Mouse (Mus musculus) testis, adult 2 months (tissue): ENCODE data around the gene Gm9936. TPM values are rescaled to one million over a fixed set of nuclear protein-coding genes. Genes with fewer than 3 reads are reported as not detected.

Source experiments
- H3K27ac ChIP-seq: fragments of 200-500 bp; 2 replicates; pipeline ENCODE4 v1.5.1; 2012; ENCODE audit warnings: low read depth, low read length; ENCODE audit not compliant: control insufficient read depth, insufficient read depth
- H3K27me3 ChIP-seq: fragments of 200-500 bp; 2 replicates; pipeline ENCODE4 v1.6.1; 2012; ENCODE audit warnings: mild to moderate bottlenecking, low read length, moderate library complexity; ENCODE audit not compliant: control insufficient read depth, insufficient read depth
- H3K36me3 ChIP-seq: fragments of 200-500 bp; 2 replicates; pipeline ENCODE4 v1.6.1; 2012; ENCODE audit warnings: mild to moderate bottlenecking, low read length; ENCODE audit not compliant: control insufficient read depth, insufficient read depth
- H3K4me1 ChIP-seq: fragments of 200-500 bp; 2 replicates; pipeline ENCODE4 v1.6.1; 2012; ENCODE audit warnings: low read length; ENCODE audit not compliant: control insufficient read depth, insufficient read depth
- H3K4me3 ChIP-seq: fragments of 200-500 bp; 2 replicates; pipeline ENCODE4 v1.5.1; 2012; ENCODE audit warnings: low read depth, mild to moderate bottlenecking, low read length, moderate library complexity, mixed read lengths; ENCODE audit not compliant: control insufficient read depth
- CTCF ChIP-seq: fragments of 200-500 bp; IDR thresholded peaks from 2 replicates; pipeline ENCODE4 v1.5.1; 2012; ENCODE audit warnings: low read depth, mild to moderate bottlenecking, inconsistent platforms, low read length, moderate library complexity; ENCODE audit not compliant: control insufficient read depth, insufficient read depth, insufficient replicate concordance
- POLR2A ChIP-seq: fragments of 200-500 bp; IDR thresholded peaks from 2 replicates; pipeline ENCODE4 v1.6.1; 2012; ENCODE audit warnings: low read depth, mild to moderate bottlenecking, inconsistent platforms, low read length, moderate library complexity; ENCODE audit not compliant: control insufficient read depth
- polyA plus RNA-seq: library from polyadenylated mRNA; depleted of rRNA; stranded (reverse); fragments of >200 nt; gene quantifications from 2 replicates; pipeline ENCODE4 v1.2.3, GENCODE M21; 2012; rRNA removed

The Gm9936 gene
- not detected in 2 replicates for polyA plus RNA-seq

- no peaks in the 10 kb centered on the region for H3K27me3 ChIP-seq
- H3K36me3 ChIP-seq, result no peaks in the 10 kb centered on the region
- no peak within 1 kb of the TSS for H3K27ac ChIP-seq
- peaks cover 6% of the 10 kb centered on the region for H3K4me1 ChIP-seq
- no peak for TF ChIP-seq CTCF
- TF ChIP-seq POLR2A, result no peak
- no peak within 1 kb of the TSS for H3K4me3 ChIP-seq
Measured at GRCm38 (mm10) chr5:114858582-114858981, at the start of gene Gm9936. TSS of gene Gm9936 (minus strand) at chr5:114858682.

GRCm38 (mm10) chr5:114902413-114902812 lies 43.9 kb upstream of the Gm9936 start:
- H3K27me3 ChIP-seq, result no peaks in the 10 kb centered on the region
- H3K4me3 ChIP-seq, result no peak overlapping the region
- H3K36me3 ChIP-seq, result no peaks in the 10 kb centered on the region
- H3K27ac ChIP-seq, result no peak overlapping the region
- TF ChIP-seq POLR2A, result no peak
- TF ChIP-seq CTCF, result peak; percentile 54; the same call in 1 of the 2 replicates
- peaks cover 2% of the 10 kb centered on the region; the same call in 1 of the 2 replicates for H3K4me1 ChIP-seq

- H3K36me3 ChIP-seq, result no peaks in the 10 kb centered on the region
- H3K4me1 ChIP-seq, result peaks cover 4% of the 10 kb centered on the region; the same call in 1 of the 2 replicates
- H3K4me3 ChIP-seq, result no peak overlapping the region
- TF ChIP-seq CTCF (no peak), POLR2A (no peak)
- no peak overlapping the region for H3K27ac ChIP-seq
- no peaks in the 10 kb centered on the region for H3K27me3 ChIP-seq
Measured at GRCm38 (mm10) chr5:114898857-114899256, 40.4 kb upstream of the Gm9936 start.

- peak overlapping the region; percentile 65 for H3K27ac ChIP-seq
- no peak for TF ChIP-seq CTCF
- no peaks in the 10 kb centered on the region for H3K27me3 ChIP-seq
- H3K36me3 ChIP-seq, result no peaks in the 10 kb centered on the region
- peak overlapping the region; percentile 30 for H3K4me3 ChIP-seq
- peaks cover 4% of the 10 kb centered on the region; the same call in 1 of the 2 replicates for H3K4me1 ChIP-seq
Measured at GRCm38 (mm10) chr5:114897374-114897793, 38.9 kb upstream of the Gm9936 start.

GRCm38 (mm10) chr5:114896688-114897373 lies 38.3 kb upstream of the Gm9936 start, which contains the start of gene Oasl2:
TSS of gene Oasl2 (plus strand) at chr5:114896936.
- Histone ChIP-seq H3K27ac (peak within 1 kb of the TSS; percentile 65), H3K4me3 (peak within 1 kb of the TSS; percentile 30), H3K36me3 (no peaks in the 10 kb centered on the region), H3K27me3 (no peaks in the 10 kb centered on the region), H3K4me1 (peaks cover 4% of the 10 kb centered on the region; the same call in 1 of the 2 replicates)
- TF ChIP-seq CTCF (no peak), POLR2A (no peak)

GRCm38 (mm10) chr5:114895542-114895941 lies 37.1 kb upstream of the Gm9936 start:
- H3K27me3 ChIP-seq, result no peaks in the 10 kb centered on the region
- no peaks in the 10 kb centered on the region for H3K36me3 ChIP-seq
- TF ChIP-seq CTCF (no peak), POLR2A (no peak)
- H3K4me1 ChIP-seq, result peaks cover 4% of the 10 kb centered on the region; the same call in 1 of the 2 replicates
- no peak overlapping the region for H3K4me3 ChIP-seq
- no peak overlapping the region for H3K27ac ChIP-seq

GRCm38 (mm10) chr5:114888995-114889394 lies 30.5 kb upstream of the Gm9936 start:
- H3K27me3 ChIP-seq, result no peaks in the 10 kb centered on the region
- no peaks in the 10 kb centered on the region for H3K36me3 ChIP-seq
- no peaks in the 10 kb centered on the region for H3K4me1 ChIP-seq
- H3K4me3 ChIP-seq, result no peak overlapping the region
- no peak overlapping the region for H3K27ac ChIP-seq
- TF ChIP-seq CTCF, result no peak
- no peak for TF ChIP-seq POLR2A
